ENCODE assay signal across 9 mouse cellular contexts in the genomic region with DNA sequence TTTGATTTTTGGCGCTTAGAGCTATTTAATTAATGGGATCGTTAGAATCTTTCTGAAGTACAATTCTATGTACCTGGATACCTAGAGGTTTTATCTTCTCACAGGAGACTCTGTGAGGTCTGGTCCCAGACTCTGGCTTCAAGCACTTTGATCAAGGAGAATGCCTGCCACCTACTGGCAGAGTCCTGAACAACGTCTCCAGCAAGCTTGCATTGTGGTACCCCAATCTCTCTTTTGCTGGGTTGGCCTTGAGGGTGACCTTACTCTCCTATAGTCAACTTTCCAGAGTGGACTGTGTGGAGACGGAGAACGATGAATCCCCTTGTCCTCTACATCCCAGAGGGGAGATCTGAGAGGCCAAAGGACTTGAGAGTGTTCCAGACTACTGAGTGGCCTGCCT.
DNase-seq lines count a peak whose midpoint lies in the region; ATAC-seq and TF ChIP-seq lines count a peak whose summit lies in the region.
"Had no signal": no experiment of that assay in that cellular context is flagged by ENCODE, and none has a peak within 500 bp of the region (broad histone marks: within the 10 kb centered on the region; RNA-seq: fewer than 3 reads in every experiment).

No protein-coding gene starts in this region.

- H3K27ac ChIP-seq in forebrain, postnatal 0 days (ENCODE audit: low read depth, low read length), result no peak overlapping the region
- no peak overlapping the region for H3K27ac ChIP-seq in hindbrain, postnatal 0 days
- H3K27ac ChIP-seq: liver, embryonic 15.5 days had no signal

- H3K4me1 ChIP-seq in forebrain, postnatal 0 days (ENCODE audit: insufficient read depth), result no peaks in the 10 kb centered on the region
- H3K4me1 ChIP-seq in hindbrain, postnatal 0 days (ENCODE audit: insufficient read depth, low read length), result no peaks in the 10 kb centered on the region
- H3K4me1 ChIP-seq: liver, embryonic 15.5 days had no signal

- WGBS in forebrain, postnatal 0 days, result 11% methylated on average over 5 of the region's 5 CpGs
- WGBS in hindbrain, postnatal 0 days, result 18% methylated on average over 5 of the region's 5 CpGs

- no peaks in the 10 kb centered on the region for H3K9me3 ChIP-seq in forebrain, postnatal 0 days (ENCODE audit: low read length)
- no peaks in the 10 kb centered on the region for H3K9me3 ChIP-seq in hindbrain, postnatal 0 days (ENCODE audit: low read length)
- H3K9me3 ChIP-seq: liver, embryonic 15.5 days had no signal

- H3K9ac ChIP-seq in forebrain, postnatal 0 days, result no peak overlapping the region
- H3K9ac ChIP-seq in hindbrain, postnatal 0 days (replicated peaks; ENCODE audit: low read length), result no peak overlapping the region
- H3K9ac ChIP-seq: liver, embryonic 15.5 days had no signal

- H3K4me2 ChIP-seq in forebrain, postnatal 0 days (ENCODE audit: low read depth), result no peak overlapping the region
- H3K4me2 ChIP-seq in hindbrain, postnatal 0 days (ENCODE audit: low read depth, low read length), result no peak overlapping the region
- H3K4me2 ChIP-seq: liver, embryonic 15.5 days had no signal

- DNase-seq in cerebellum, adult 11 months, result peak; percentile 42
- peak; percentile 23 for DNase-seq in c-Kit-positive CD71-positive TER-119-positive erythroid progenitor cells, embryonic 14.5 days (ENCODE audit: low spot score)
- DNase-seq in forebrain, postnatal 0 days, result peak; percentile 87
- peak; percentile 92 for DNase-seq in hindbrain, postnatal 0 days (ENCODE audit: low spot score)
- DNase-seq in left cerebral cortex, postnatal 25 days (ENCODE audit: low spot score in 2 of 2), result peak; percentile 75 to 83
- DNase-seq in naive thymus-derived CD4-positive, alpha-beta T cell, adult 2 months (ENCODE audit: low read depth), result peak; percentile 18
- peak; percentile 43 for DNase-seq in testis, postnatal 14 days (ENCODE audit: low spot score)

- TF ChIP-seq CTCF in forebrain, postnatal 0 days (IDR thresholded peaks at IDR 0.05; ENCODE audit: low read depth), result peak; percentile 92
- TF ChIP-seq CTCF in hindbrain, postnatal 0 days (IDR thresholded peaks at IDR 0.05; ENCODE audit: low read depth), result peak; percentile 94

- 0 out of 2 replicates have a peak, but pooled peaks cover 3% of the 10 kb centered on the region for H3K27me3 ChIP-seq in forebrain, postnatal 0 days (ENCODE audit: insufficient read depth, low read length)
- H3K27me3 ChIP-seq in hindbrain, postnatal 0 days (ENCODE audit: insufficient read depth, low read length), result no peaks in the 10 kb centered on the region

- ATAC-seq in cerebellum, adult (ENCODE audit: insufficient number of reproducible peaks, low FRiP score, low TSS enrichment), result no peak
- peak; percentile 54; the same call in 1 of the 2 replicates for ATAC-seq in forebrain, postnatal 0 days
- peak; percentile 52; the same call in 1 of the 2 replicates for ATAC-seq in hindbrain, postnatal 0 days

- intact Hi-C loops in left cerebral cortex, postnatal 25 days (cut with DNase I), result loop anchor here (1.0 kb wide), 1 partner anchor 288 kb away; no protein-coding TSS in a partner anchor

- no peaks in the 10 kb centered on the region for H3K36me3 ChIP-seq in forebrain, postnatal 0 days (ENCODE audit: insufficient read depth)
- H3K36me3 ChIP-seq in hindbrain, postnatal 0 days (ENCODE audit: insufficient read depth, low read length), result no peaks in the 10 kb centered on the region
- H3K36me3 ChIP-seq: liver, embryonic 15.5 days had no signal

- no peak overlapping the region for H3K4me3 ChIP-seq in forebrain, postnatal 0 days (ENCODE audit: low read depth, low read length)
- H3K4me3 ChIP-seq in hindbrain, postnatal 0 days (ENCODE audit: low read length), result no peak overlapping the region
- H3K4me3 ChIP-seq: liver, embryonic 15.5 days had no signal

Comparison
In these comparisons a context has a peak if more than half of its experiments do, and no peak if none do; other contexts are left out.
1. DNase-seq: peak in every context shown above with its lines; median percentile 92 in hindbrain, postnatal 0 days; 87 in forebrain, postnatal 0 days; 79 in left cerebral cortex, postnatal 25 days; 43 in testis, postnatal 14 days; 42 in cerebellum, adult 11 months; 23 in c-Kit-positive CD71-positive TER-119-positive erythroid progenitor cells, embryonic 14.5 days; 18 in naive thymus-derived CD4-positive, alpha-beta T cell, adult 2 months.